Mouse (Mus musculus) heart, embryonic 15.5 days (tissue): ENCODE measurements at regions not wholly inside any gene's neighbourhood (a gene's known extent, or its start where the extent isn't known, plus 50 kb on each side); places are given as distances from the start of the nearest gene placed in this dataset.

ENCODE experiments used
- ATAC-seq: fragments of 200-750 bp; cut with Nextera tagmentation; replicated peaks from 2 replicates; pipeline ENCODE4 v1.8.0; 2017; ENCODE audit warnings: low read depth, moderate TSS enrichment; ENCODE audit not compliant: insufficient number of reproducible peaks, insufficient read depth, low FRiP score
- H3K27ac ChIP-seq: fragments of 300-500 bp; sonication (generic); 2 replicates; pipeline ENCODE4 v1.5.1; 2015; ENCODE audit warnings: mild to moderate bottlenecking, inconsistent platforms
- H3K27me3 ChIP-seq: fragments of 300-500 bp; sonication (generic); 2 replicates; pipeline ENCODE4 v1.6.1; 2015; ENCODE audit warnings: inconsistent platforms
- H3K36me3 ChIP-seq: fragments of 300-500 bp; sonication (generic); 2 replicates; pipeline ENCODE4 v1.6.1; 2015; ENCODE audit warnings: mild to moderate bottlenecking, inconsistent platforms
- H3K4me1 ChIP-seq: fragments of 300-500 bp; sonication (generic); replicated peaks from 2 replicates; pipeline ENCODE4 v1.6.1; 2015; ENCODE audit warnings: inconsistent platforms
- H3K4me2 ChIP-seq: fragments of 300-500 bp; sonication (generic); 2 replicates; pipeline ENCODE4 v1.6.1; 2015; ENCODE audit warnings: inconsistent platforms, mild to moderate bottlenecking, moderate library complexity
- H3K4me3 ChIP-seq: fragments of 300-500 bp; sonication (generic); 2 replicates; pipeline ENCODE4 v1.5.1; 2015; ENCODE audit warnings: mild to moderate bottlenecking, inconsistent platforms
- H3K9ac ChIP-seq: fragments of 300-500 bp; sonication (generic); 2 replicates; pipeline ENCODE4 v1.6.1; 2015; ENCODE audit warnings: mild to moderate bottlenecking, inconsistent platforms
- H3K9me3 ChIP-seq: fragments of 300-500 bp; sonication (generic); replicated peaks from 2 replicates; pipeline ENCODE4 v1.6.1; 2016; ENCODE audit warnings: inconsistent platforms
- WGBS: fragments of 180-500 bp; shearing (Covaris S2); methylation state at CpG from one replicate; pipeline ENCODE4 v1.1.7; 2015; ENCODE audit warnings: mixed read lengths; 5-methylcytosine and 5-hydroxymethylcytosine counted together

DNA sequence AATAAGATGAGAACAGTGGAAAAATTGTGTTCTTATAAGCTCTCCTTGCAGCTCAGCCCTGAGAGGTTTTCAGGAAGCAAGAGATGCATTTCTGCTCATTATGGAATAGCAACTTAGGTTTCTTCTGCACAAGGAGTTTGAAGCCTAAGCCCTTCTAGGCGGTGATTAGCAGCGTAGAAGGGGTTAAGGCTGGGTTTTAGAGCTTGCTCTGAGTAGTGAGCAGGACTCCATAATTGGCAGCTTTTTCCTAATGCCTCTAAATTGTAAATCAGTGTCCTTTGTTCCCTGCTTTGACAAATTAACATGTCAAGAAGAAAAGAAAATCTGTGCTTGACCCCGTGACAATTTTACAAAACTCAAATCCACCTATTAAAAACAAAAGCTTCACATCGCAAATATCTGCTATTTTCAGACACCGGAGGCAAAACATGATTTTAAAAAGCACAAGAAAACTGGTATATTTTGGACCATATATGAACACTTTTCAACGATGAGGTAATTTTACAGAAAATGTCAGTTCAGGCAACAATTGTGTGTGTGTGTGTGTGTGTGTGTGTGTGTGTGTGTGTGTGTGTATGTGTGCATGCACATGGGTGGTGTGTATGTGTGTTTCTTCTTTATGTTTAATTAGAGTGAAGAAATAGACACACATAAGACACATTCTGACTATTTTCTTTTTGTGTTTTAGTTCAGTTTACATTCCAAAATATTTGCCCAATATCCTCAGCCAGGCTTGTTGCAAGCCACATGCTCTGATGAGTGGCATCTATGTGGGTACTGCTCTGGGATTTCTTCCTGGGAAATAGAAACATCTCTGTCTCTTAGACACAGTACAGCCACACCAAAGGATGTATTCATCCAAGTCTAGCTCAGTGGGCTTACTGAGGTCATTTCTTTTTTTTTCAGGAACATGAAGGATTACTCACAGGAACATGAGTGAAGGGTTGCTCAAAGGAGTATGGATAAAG lies 804.3 kb downstream of the Tmem132b start:
- Histone ChIP-seq H3K4me3 (no peak overlapping the region), H3K27ac (no peak overlapping the region), H3K36me3 (no peaks in the 10 kb centered on the region), H3K27me3 (no peaks in the 10 kb centered on the region), H3K4me2 (no peak overlapping the region), H3K4me1 (no peaks in the 10 kb centered on the region), H3K9me3 (no peaks in the 10 kb centered on the region), H3K9ac (no peak overlapping the region)
- 56% methylated on average over 6 of the region's 6 CpGs for WGBS
- no peak for ATAC-seq

- H3K4me2 ChIP-seq: no peak overlapping the region
- WGBS: 58% methylated on average over 1 of the region's 1 CpGs
- no peaks in the 10 kb centered on the region for H3K9me3 ChIP-seq
- H3K27me3 ChIP-seq: no peaks in the 10 kb centered on the region
- no peaks in the 10 kb centered on the region for H3K4me1 ChIP-seq
- no peak overlapping the region for H3K4me3 ChIP-seq
- H3K36me3 ChIP-seq: no peaks in the 10 kb centered on the region
- ATAC-seq: no peak
- H3K9ac ChIP-seq: no peak overlapping the region
- no peak overlapping the region for H3K27ac ChIP-seq
Measured at GRCm38 (mm10) chr5:126337884-126338283, 806.3 kb downstream of the Tmem132b start.

DNA sequence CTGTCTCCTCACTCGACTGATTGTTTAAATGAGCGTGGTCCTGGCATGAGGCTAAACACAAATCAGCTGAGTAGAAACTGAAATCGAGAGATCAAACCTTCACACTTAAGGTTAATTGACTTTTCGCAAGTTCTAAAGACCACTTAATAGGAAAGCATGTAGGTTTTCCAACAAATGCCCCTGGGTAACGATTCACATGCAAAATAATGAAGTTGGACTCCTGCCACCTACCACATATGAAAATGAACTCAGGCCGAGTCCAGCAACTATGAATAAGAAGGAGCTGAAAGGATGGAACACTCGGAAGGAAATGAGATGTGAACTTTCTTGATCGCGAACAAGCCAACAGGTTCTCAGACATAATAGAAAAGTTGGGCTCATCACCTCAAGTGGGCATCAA lies 812.0 kb downstream of the Tmem132b start:
- H3K27me3 ChIP-seq: no peaks in the 10 kb centered on the region
- WGBS: 80% methylated on average over 9 of the region's 9 CpGs
- no peak overlapping the region for H3K9ac ChIP-seq
- no peak overlapping the region for H3K4me3 ChIP-seq
- H3K9me3 ChIP-seq: no peaks in the 10 kb centered on the region
- H3K4me1 ChIP-seq: no peaks in the 10 kb centered on the region
- H3K36me3 ChIP-seq: no peaks in the 10 kb centered on the region
- no peak overlapping the region for H3K4me2 ChIP-seq
- H3K27ac ChIP-seq: no peak overlapping the region
- no peak for ATAC-seq

DNA sequence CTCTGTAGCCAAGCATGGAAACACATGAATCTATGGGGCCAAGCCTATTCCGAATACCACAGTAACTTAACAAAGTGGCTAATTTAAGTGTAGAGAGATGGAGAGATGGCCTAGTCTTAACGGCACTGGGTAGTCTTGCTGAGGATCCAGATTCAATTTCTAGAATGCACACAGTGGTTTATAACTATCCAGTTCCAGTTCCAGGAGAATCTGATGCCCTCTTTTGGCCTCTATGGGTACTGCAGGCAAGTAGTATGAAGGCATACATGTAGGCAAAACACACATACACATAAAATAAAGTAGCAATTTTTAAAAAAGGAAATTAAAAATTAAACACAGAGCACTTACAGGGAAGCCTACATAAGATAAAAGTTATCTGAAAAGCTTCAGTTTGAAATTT lies 819.4 kb downstream of the Tmem132b start:
- Histone ChIP-seq H3K4me1 (no peaks in the 10 kb centered on the region), H3K4me3 (no peak overlapping the region), H3K9me3 (no peaks in the 10 kb centered on the region; the same call in 1 of the 2 replicates), H3K36me3 (no peaks in the 10 kb centered on the region), H3K27ac (no peak overlapping the region), H3K9ac (no peak overlapping the region), H3K4me2 (no peak overlapping the region), H3K27me3 (no peaks in the 10 kb centered on the region)
- 84% methylated on average over 2 of the region's 2 CpGs for WGBS
- ATAC-seq: no peak

- H3K36me3 ChIP-seq: no peaks in the 10 kb centered on the region
- 0 out of 2 replicates have a peak, but pooled peaks cover 5% of the 10 kb centered on the region for H3K9me3 ChIP-seq
- no peak overlapping the region for H3K4me2 ChIP-seq
- 68% methylated on average over 2 of the region's 2 CpGs for WGBS
- no peak for ATAC-seq
- no peak overlapping the region for H3K4me3 ChIP-seq
- no peak overlapping the region for H3K9ac ChIP-seq
- H3K27ac ChIP-seq: no peak overlapping the region
- no peaks in the 10 kb centered on the region for H3K4me1 ChIP-seq
- no peaks in the 10 kb centered on the region for H3K27me3 ChIP-seq
Measured at GRCm38 (mm10) chr5:126369436-126369835, 837.9 kb downstream of the Tmem132b start.

DNA sequence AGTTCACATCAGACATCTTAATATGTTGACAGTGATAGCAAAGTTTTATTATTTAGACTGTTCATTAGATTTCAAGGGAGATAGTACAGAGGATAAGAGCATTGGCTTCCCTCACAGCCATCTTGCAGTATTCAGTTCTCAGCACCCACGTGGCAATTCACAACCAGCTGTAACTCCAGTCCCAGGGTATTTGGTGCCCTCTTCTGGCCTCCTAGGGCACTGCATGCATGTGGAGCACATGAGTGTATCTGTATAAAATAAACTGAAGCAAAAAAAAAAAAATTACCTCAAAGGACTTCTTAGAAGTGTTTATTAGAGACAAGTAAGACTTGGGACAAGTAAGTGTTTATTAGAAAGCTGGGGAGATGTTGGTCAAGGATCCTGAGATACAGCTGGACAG lies 849.3 kb upstream of the Tmem132c start:
- Histone ChIP-seq H3K27ac (no peak overlapping the region), H3K9ac (no peak overlapping the region), H3K36me3 (no peaks in the 10 kb centered on the region), H3K4me1 (no peaks in the 10 kb centered on the region), H3K4me2 (no peak overlapping the region), H3K9me3 (no peaks in the 10 kb centered on the region), H3K27me3 (no peaks in the 10 kb centered on the region), H3K4me3 (no peak overlapping the region)
- ATAC-seq: no peak
- 43% methylated on average over 1 of the region's 1 CpGs for WGBS

DNA sequence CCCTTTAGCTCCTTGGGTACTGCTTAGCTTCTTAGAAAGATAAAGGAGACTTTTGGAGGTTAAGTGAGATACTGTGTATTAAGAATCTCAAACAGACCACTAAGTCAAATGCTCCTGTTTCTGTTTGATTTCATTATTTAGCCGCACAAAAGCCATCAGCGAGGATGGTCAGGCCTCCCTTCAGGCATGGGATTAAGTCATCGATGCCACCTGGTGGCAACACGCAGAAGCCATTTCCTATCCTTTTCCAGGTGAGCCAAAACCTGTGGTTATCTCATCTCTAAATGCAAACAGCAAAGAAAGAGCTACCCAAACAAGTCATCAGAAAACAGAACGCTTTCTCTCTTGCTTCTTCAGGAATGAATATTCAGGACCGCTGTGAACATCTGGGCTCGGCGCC lies 846.3 kb upstream of the Tmem132c start:
- no peaks in the 10 kb centered on the region for H3K4me1 ChIP-seq
- no peaks in the 10 kb centered on the region for H3K9me3 ChIP-seq
- no peaks in the 10 kb centered on the region for H3K27me3 ChIP-seq
- H3K4me2 ChIP-seq: no peak overlapping the region
- H3K4me3 ChIP-seq: no peak overlapping the region
- ATAC-seq: no peak
- no peak overlapping the region for H3K9ac ChIP-seq
- no peaks in the 10 kb centered on the region for H3K36me3 ChIP-seq
- WGBS: 46% methylated on average over 8 of the region's 8 CpGs
- H3K27ac ChIP-seq: no peak overlapping the region

DNA sequence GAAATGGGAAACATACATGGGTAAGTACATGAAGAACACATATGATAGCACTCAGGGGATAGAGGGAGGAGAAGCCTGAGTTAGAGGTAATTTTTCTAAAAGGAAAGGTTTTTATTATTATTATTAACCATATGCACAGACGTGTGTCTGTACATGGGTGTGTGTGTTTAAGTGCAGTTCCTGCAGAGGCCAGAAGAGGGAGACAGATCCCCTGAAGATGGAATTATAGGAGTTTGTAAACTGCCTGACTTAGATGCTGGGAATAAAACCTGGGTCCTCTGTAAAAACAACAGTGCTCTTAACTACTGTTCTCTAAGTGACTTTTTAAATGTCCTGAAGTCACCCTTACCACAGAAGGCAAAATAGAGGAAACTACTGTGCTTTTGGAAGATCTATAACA lies 809.9 kb upstream of the Tmem132c start:
- Histone ChIP-seq H3K4me2 (no peak overlapping the region), H3K9me3 (no peaks in the 10 kb centered on the region), H3K27me3 (no peaks in the 10 kb centered on the region), H3K4me1 (no peaks in the 10 kb centered on the region), H3K4me3 (no peak overlapping the region), H3K36me3 (no peaks in the 10 kb centered on the region), H3K27ac (no peak overlapping the region), H3K9ac (no peak overlapping the region)
- WGBS: 85% methylated on average over 1 of the region's 1 CpGs
- no peak for ATAC-seq

DNA sequence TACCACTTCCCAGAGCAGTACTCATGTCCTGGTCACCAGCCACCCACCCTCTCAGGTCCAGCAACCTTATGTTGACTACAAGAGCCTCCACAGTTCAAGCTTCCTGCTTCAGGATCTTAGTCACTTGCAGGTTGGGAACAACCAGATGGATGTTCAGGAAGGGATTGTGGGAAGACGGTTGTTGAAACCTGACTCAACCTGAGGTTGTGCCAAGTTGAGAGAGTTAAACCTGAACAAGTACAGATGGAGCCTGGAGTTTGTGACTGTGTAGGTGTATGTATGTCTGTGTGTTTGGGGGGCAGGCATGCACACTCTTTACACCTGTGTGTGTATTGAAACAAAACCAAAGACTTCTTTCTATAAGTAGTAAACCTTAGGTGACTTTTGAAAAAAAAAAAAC lies 802.9 kb upstream of the Tmem132c start:
- no peak overlapping the region for H3K4me3 ChIP-seq
- no peaks in the 10 kb centered on the region for H3K27me3 ChIP-seq
- H3K9me3 ChIP-seq: no peaks in the 10 kb centered on the region
- H3K9ac ChIP-seq: no peak overlapping the region
- H3K27ac ChIP-seq: no peak overlapping the region
- no peaks in the 10 kb centered on the region for H3K36me3 ChIP-seq
- 78% methylated on average over 1 of the region's 1 CpGs for WGBS
- ATAC-seq: no peak
- H3K4me1 ChIP-seq: no peaks in the 10 kb centered on the region
- H3K4me2 ChIP-seq: no peak overlapping the region

GRCm38 (mm10) chr5:126440516-126440915 lies 801.1 kb upstream of the Tmem132c start:
- H3K4me3 ChIP-seq: no peak overlapping the region
- H3K36me3 ChIP-seq: no peaks in the 10 kb centered on the region
- H3K9me3 ChIP-seq: no peaks in the 10 kb centered on the region
- WGBS: 77% methylated on average over 1 of the region's 1 CpGs
- H3K27ac ChIP-seq: no peak overlapping the region
- no peak overlapping the region for H3K9ac ChIP-seq
- no peak overlapping the region for H3K4me2 ChIP-seq
- no peaks in the 10 kb centered on the region for H3K27me3 ChIP-seq
- H3K4me1 ChIP-seq: no peaks in the 10 kb centered on the region
- ATAC-seq: no peak

GRCm38 (mm10) chr5:126475761-126476160 lies 765.8 kb upstream of the Tmem132c start:
- Histone ChIP-seq H3K27me3 (no peaks in the 10 kb centered on the region), H3K9me3 (no peaks in the 10 kb centered on the region), H3K27ac (no peak overlapping the region), H3K4me2 (no peak overlapping the region), H3K9ac (no peak overlapping the region), H3K36me3 (no peaks in the 10 kb centered on the region), H3K4me1 (no peaks in the 10 kb centered on the region), H3K4me3 (no peak overlapping the region)
- ATAC-seq: no peak
- 56% methylated on average over 3 of the region's 3 CpGs for WGBS

DNA sequence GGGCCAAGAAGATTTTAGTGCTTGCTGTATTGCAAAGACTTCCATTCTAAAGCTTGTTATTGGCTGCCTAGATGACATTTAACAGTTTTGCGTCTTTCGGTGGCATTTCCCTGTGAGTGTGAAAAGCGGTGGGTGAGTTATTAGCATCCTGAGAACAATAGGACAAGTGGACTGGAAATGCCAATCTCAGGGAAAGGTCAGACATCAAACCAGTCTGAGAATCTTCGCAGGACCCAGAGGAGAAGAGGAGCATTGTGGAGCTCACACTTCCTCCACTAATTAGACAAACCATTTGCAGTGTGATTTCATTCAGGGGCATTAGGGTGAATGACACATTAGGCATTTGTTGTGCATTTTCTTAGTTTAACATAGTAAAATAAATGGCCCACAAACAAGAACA lies 719.5 kb upstream of the Tmem132c start:
- Histone ChIP-seq H3K27me3 (no peaks in the 10 kb centered on the region), H3K4me1 (no peaks in the 10 kb centered on the region), H3K4me3 (no peak overlapping the region), H3K36me3 (no peaks in the 10 kb centered on the region), H3K4me2 (no peak overlapping the region), H3K9me3 (no peaks in the 10 kb centered on the region), H3K27ac (no peak overlapping the region), H3K9ac (no peak overlapping the region)
- no peak for ATAC-seq
- WGBS: 63% methylated on average over 4 of the region's 4 CpGs
